Comparison of ENCODE assay signal across 10 mouse cellular contexts in the genomic region with DNA sequence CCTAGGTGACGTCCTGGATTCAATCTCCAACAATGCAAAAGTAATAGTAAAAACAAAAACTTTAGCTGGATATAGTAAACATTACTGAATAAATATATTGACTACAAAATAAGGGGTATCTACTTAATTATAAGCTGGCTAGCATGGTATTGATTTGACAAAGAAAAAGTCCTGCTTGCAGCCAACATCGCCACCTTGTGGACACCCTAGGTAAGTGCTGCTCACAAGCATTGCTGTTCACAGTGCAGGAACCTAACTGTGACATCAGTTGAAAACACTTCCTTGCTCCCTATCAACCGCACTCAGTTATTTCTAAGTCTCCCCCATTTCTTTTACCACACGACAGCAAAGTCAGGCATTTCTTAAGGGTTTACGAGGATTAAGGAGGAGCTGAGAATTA. TPM values are rescaled to one million over a fixed set of nuclear protein-coding genes. Genes with fewer than 3 reads are reported as not detected.
DNase-seq lines count a peak whose midpoint lies in the region; ATAC-seq and TF ChIP-seq lines count a peak whose summit lies in the region.
"Had no signal": no experiment of that assay in that cellular context is flagged by ENCODE, and none has a peak within 500 bp of the region (broad histone marks: within the 10 kb centered on the region; RNA-seq: fewer than 3 reads in every experiment).

No protein-coding gene starts in this region.

- 70% methylated on average over 5 of the region's 5 CpGs for WGBS in cerebellum, adult 2 months

- ATAC-seq in cerebellum, adult (ENCODE audit: insufficient number of reproducible peaks, low FRiP score, low TSS enrichment) = no peak
- ATAC-seq in activated CD4-positive, CD25-positive, alpha-beta regulatory T cell, adult 4 months = peak; percentile 58

- H3K27me3 ChIP-seq in cerebellum, adult 2 months (ENCODE audit: control insufficient read depth, insufficient read depth, low read length) = no peaks in the 10 kb centered on the region
- H3K27me3 ChIP-seq: hindbrain, embryonic 15.5 days; neural tube, embryonic 12.5 days had no signal

- H3K4me3 ChIP-seq in cerebellum, adult 2 months (replicated peaks; ENCODE audit: insufficient read depth, low read depth, low read length) = no peak overlapping the region
- H3K4me3 ChIP-seq: hindbrain, embryonic 15.5 days; neural tube, embryonic 12.5 days had no signal

- H3K27ac ChIP-seq in cerebellum, adult 2 months (ENCODE audit: insufficient read depth, low read length) = no peak overlapping the region
- H3K27ac ChIP-seq: hindbrain, embryonic 15.5 days; neural tube, embryonic 12.5 days had no signal

- DNase-seq in cerebellum, adult 2 months = no peak
- peak; percentile 28 to 43 for DNase-seq in layer of hippocampus, postnatal 14 days (ENCODE audit: low spot score in 2 of 2)
- no peak for DNase-seq in layer of hippocampus, adult 11-12 months (ENCODE audit: low spot score)
- DNase-seq in heart, postnatal 4 days = peak; percentile 67
- peak; percentile 62 for DNase-seq in lung, postnatal 10 days
- DNase-seq in spleen, postnatal 10 days (ENCODE audit: low spot score in 2 of 2) = peak; percentile 48 to 81

- TF ChIP-seq POLR2A in cerebellum, adult 2 months (IDR thresholded peaks at IDR 0.05; ENCODE audit: borderline replicate concordance, insufficient read depth, low read length) = no peak

- TF ChIP-seq CTCF in cerebellum, adult 2 months (IDR thresholded peaks at IDR 0.05; ENCODE audit: borderline replicate concordance, insufficient read depth, low read depth, low read length) = peak; percentile 71

- no peaks in the 10 kb centered on the region for H3K4me1 ChIP-seq in cerebellum, adult 2 months (ENCODE audit: control insufficient read depth, insufficient read depth, low read length)
- H3K4me1 ChIP-seq: hindbrain, embryonic 15.5 days; neural tube, embryonic 12.5 days had no signal

RNA-seq across cellular contexts. Expression of a gene that starts 7.5 kb away (rescaled TPM):
- polyA plus RNA-seq in cerebellum, adult 2 months (2012; rRNA removed) = 41.9 and 44.5 TPM in 2 replicates
- total RNA-seq in layer of hippocampus, postnatal 14 days (2021) = 10 to 100 TPM; 44.1 to 46.6 TPM
- 10 to 100 TPM; 27.8 to 31.0 TPM for polyA plus RNA-seq in activated CD4-positive, CD25-positive, alpha-beta regulatory T cell, adult 4 months (2017; shearing (Covaris generic))
- total RNA-seq in heart, postnatal 4 days (2021) = 10 to 100 TPM; 38.9 to 41.0 TPM

RNA-seq across cellular contexts. Expression of a gene that starts 21.7 kb away (rescaled TPM):
- not detected in 2 replicates for polyA plus RNA-seq in cerebellum, adult 2 months (2012; rRNA removed)
- total RNA-seq in layer of hippocampus, postnatal 14 days (2021) = not detected
- polyA plus RNA-seq in activated CD4-positive, CD25-positive, alpha-beta regulatory T cell, adult 4 months (2017; shearing (Covaris generic)) = under 1 TPM in 1 of 2 experiments, not detected in 1; 0.38 TPM
- total RNA-seq in heart, postnatal 4 days (2021) = not detected
- polyA plus RNA-seq: hindbrain, embryonic 15.5 days; neural tube, embryonic 12.5 days had no signal

Comparison
In these comparisons a context has a peak if more than half of its experiments do, and no peak if none do; other contexts are left out.
1. DNase-seq: peak in layer of hippocampus, postnatal 14 days (2 of 2), heart, postnatal 4 days (single experiment), lung, postnatal 10 days (single experiment) and spleen, postnatal 10 days (2 of 2); none in cerebellum, adult 2 months (0 of 2) and layer of hippocampus, adult 11-12 months (single experiment).